In the genomic region with DNA sequence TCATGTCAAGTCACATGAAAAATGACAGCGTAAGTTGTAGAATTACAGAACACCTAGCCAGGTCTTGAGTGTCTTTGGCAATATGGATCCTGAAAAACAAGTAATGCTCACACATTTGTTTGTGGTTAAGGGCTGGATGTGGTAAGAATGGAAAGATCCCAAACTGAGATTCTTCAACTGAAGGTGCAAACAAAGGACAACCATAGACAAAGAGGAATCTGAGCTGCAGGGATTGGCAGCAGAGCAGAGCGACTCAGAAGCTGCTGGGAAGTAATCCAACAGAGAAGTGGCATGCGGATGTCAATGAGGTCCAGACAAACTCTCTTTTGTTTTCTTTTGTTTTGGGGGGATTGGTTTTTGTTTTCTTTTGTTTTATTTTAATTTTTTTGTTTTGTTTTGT, we compare ENCODE assay signal across 28 mouse cellular contexts.
A peak's percentile ranks its signal among the peaks of the same experiment; 100 is the strongest.
DNase-seq lines count a peak whose midpoint lies in the region; ATAC-seq lines count a peak whose summit lies in the region.
"Had no signal": no experiment of that assay in that cellular context is flagged by ENCODE, and none has a peak within 500 bp of the region (broad histone marks: within the 10 kb centered on the region; RNA-seq: fewer than 3 reads in every experiment).

No protein-coding gene starts in this region.

- peak; percentile 33 for DNase-seq in forebrain, embryonic 14.5 days (ENCODE audit: low spot score)
- DNase-seq in NIH3T3 (ENCODE audit: low read depth), result peak; percentile 77
- peak; percentile 63 for DNase-seq in brain, adult 2 months (ENCODE audit: low read depth, low spot score)
- peak; percentile 6 for DNase-seq in telencephalon, adult 2 months (ENCODE audit: low read depth, low spot score)
- no peak for DNase-seq in adrenal gland, postnatal 36 days
- DNase-seq in adrenal gland, adult 18-20 months (ENCODE audit: low spot score in 2 of 2), result no peak
- DNase-seq: adrenal gland, adult 2 months; adrenal gland, postnatal 14 days; cerebellum, adult 11 months; cerebellum, adult 2 months; cerebellum, adult 9-11 months; cerebellum, postnatal 25 days; forebrain, postnatal 0 days; gastrocnemius, adult 2 months; gastrocnemius, postnatal 14 days; heart, adult 18-20 months; heart, postnatal 4 days; kidney, adult 2 months had no signal

- H3K27me3 ChIP-seq in forebrain, embryonic 14.5 days (replicated peaks; ENCODE audit: control insufficient read depth, insufficient read depth, low read length), result no peaks in the 10 kb centered on the region
- H3K27me3 ChIP-seq in forebrain, embryonic 15.5 days, result no peaks in the 10 kb centered on the region
- no peaks in the 10 kb centered on the region for H3K27me3 ChIP-seq in midbrain, embryonic 15.5 days (replicated peaks)
- H3K27me3 ChIP-seq: embryonic facial prominence, embryonic 13.5 days; forebrain, embryonic 12.5 days; heart, embryonic 13.5 days had no signal

- no peak overlapping the region for H3K4me3 ChIP-seq in forebrain, embryonic 14.5 days (ENCODE audit: low read depth, low read length)
- no peak overlapping the region for H3K4me3 ChIP-seq in forebrain, embryonic 15.5 days
- no peak overlapping the region for H3K4me3 ChIP-seq in midbrain, embryonic 15.5 days
- H3K4me3 ChIP-seq: embryonic facial prominence, embryonic 13.5 days; forebrain, embryonic 12.5 days; gastrocnemius, adult 2 months; heart, embryonic 13.5 days had no signal

- H3K36me3 ChIP-seq in forebrain, embryonic 14.5 days (ENCODE audit: control insufficient read depth, insufficient read depth, low read length), result no peaks in the 10 kb centered on the region
- no peaks in the 10 kb centered on the region for H3K36me3 ChIP-seq in forebrain, embryonic 15.5 days
- no peaks in the 10 kb centered on the region for H3K36me3 ChIP-seq in midbrain, embryonic 15.5 days (replicated peaks)
- H3K36me3 ChIP-seq: embryonic facial prominence, embryonic 13.5 days had no signal

- WGBS in forebrain, embryonic 14.5 days, result 60% methylated on average over 3 of the region's 3 CpGs
- WGBS in forebrain, embryonic 15.5 days, result 51% methylated on average over 3 of the region's 3 CpGs
- 68% methylated on average over 3 of the region's 3 CpGs for WGBS in midbrain, embryonic 15.5 days

- peaks cover 6% of the 10 kb centered on the region; the same call in 1 of the 2 replicates for H3K4me1 ChIP-seq in forebrain, embryonic 14.5 days (ENCODE audit: control insufficient read depth, insufficient read depth, low read length)
- peaks cover 12% of the 10 kb centered on the region for H3K4me1 ChIP-seq in forebrain, embryonic 15.5 days
- peaks cover 11% of the 10 kb centered on the region for H3K4me1 ChIP-seq in midbrain, embryonic 15.5 days

- H3K4me2 ChIP-seq in forebrain, embryonic 14.5 days (ENCODE audit: low read length), result no peak overlapping the region
- no peak overlapping the region for H3K4me2 ChIP-seq in forebrain, embryonic 15.5 days (replicated peaks)
- no peak overlapping the region for H3K4me2 ChIP-seq in midbrain, embryonic 15.5 days
- H3K4me2 ChIP-seq: embryonic facial prominence, embryonic 13.5 days; forebrain, embryonic 12.5 days; heart, embryonic 13.5 days; hindbrain, embryonic 14.5 days had no signal

- H3K9ac ChIP-seq in forebrain, embryonic 14.5 days (ENCODE audit: low read length), result no peak overlapping the region
- H3K9ac ChIP-seq in forebrain, embryonic 15.5 days (replicated peaks), result no peak overlapping the region
- no peak overlapping the region for H3K9ac ChIP-seq in midbrain, embryonic 15.5 days
- H3K9ac ChIP-seq: embryonic facial prominence, embryonic 13.5 days; forebrain, embryonic 12.5 days; forebrain, postnatal 0 days; heart, embryonic 13.5 days; hindbrain, embryonic 14.5 days had no signal

- no peak for ATAC-seq in forebrain, embryonic 14.5 days
- ATAC-seq in forebrain, embryonic 15.5 days (replicated peaks), result no peak
- ATAC-seq in midbrain, embryonic 15.5 days (replicated peaks), result no peak
- ATAC-seq: activated CD4-positive, CD25-positive, alpha-beta regulatory T cell, adult 4 months; forebrain, postnatal 0 days; hindbrain, postnatal 0 days; inflammation-experienced regulatory T-cells, adult 6 months; intestine, postnatal 0 days had no signal

- H3K9me3 ChIP-seq in forebrain, embryonic 14.5 days (replicated peaks; ENCODE audit: control insufficient read depth, low read length), result no peaks in the 10 kb centered on the region
- no peaks in the 10 kb centered on the region for H3K9me3 ChIP-seq in forebrain, embryonic 15.5 days
- no peaks in the 10 kb centered on the region for H3K9me3 ChIP-seq in midbrain, embryonic 15.5 days
- H3K9me3 ChIP-seq: embryonic facial prominence, embryonic 13.5 days; forebrain, embryonic 12.5 days; heart, embryonic 13.5 days had no signal

- no peak overlapping the region for H3K27ac ChIP-seq in forebrain, embryonic 14.5 days (ENCODE audit: low read depth, low read length)
- no peak overlapping the region for H3K27ac ChIP-seq in forebrain, embryonic 15.5 days (replicated peaks)
- no peak overlapping the region for H3K27ac ChIP-seq in midbrain, embryonic 15.5 days
- H3K27ac ChIP-seq: forebrain, embryonic 12.5 days; gastrocnemius, adult 2 months; heart, embryonic 13.5 days; hindbrain, embryonic 14.5 days; hindbrain, postnatal 0 days had no signal

Comparison
In these comparisons a context has a peak if more than half of its experiments do, and no peak if none do; other contexts are left out.
1. DNase-seq: peak in forebrain, embryonic 14.5 days (single experiment), NIH3T3 (single experiment), brain, adult 2 months (single experiment) and telencephalon, adult 2 months (single experiment); none in adrenal gland, postnatal 36 days (0 of 2) and adrenal gland, adult 18-20 months (0 of 2).